Mouse (Mus musculus): ENCODE data around the gene Atp5c1. TPM values are rescaled to one million over a fixed set of nuclear protein-coding genes. Genes with fewer than 3 reads are reported as not detected.

The Atp5c1 gene
- polyA plus RNA-seq, 1 experiment from 2014 or later = 614 TPM

DNA sequence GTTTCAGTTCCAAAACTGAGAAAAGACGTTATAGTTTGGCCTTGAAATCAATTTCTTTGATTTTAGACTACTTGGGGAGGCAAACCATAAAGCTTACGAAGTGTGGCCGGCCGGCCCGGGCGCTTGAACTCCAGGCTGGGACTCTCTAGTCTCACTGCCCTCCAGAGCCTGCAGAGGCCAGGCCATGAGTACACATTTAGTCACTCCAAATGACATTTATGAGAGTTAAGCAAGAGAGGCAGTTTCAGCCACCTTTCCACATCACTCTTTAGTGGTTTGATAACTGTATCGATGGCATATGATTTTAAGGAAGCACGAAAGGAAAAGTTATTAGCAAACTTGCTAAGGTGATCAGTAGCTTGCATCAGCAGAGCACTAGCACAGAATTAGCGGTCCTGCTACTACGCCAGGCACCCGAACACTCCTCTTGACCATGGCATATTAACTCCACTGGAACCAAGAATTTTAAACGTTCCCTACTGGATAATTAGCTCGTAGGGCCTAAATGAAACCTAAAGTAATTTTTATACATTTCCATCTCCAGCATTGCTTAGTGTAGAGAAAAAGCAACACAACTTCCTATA, 70.5 kb downstream of the Atp5c1 start:
- Histone ChIP-seq H3K9ac (ENCODE audit: low read depth, low read length) (no peak overlapping the region), H3K4me3 (ENCODE audit: low read depth, low read length) (no peak overlapping the region), H3K27ac (replicated peaks; ENCODE audit: low read depth, low read length) (no peak overlapping the region), H3K9me3 (ENCODE audit: control insufficient read depth, low read length) (no peaks in the 10 kb centered on the region), H3K4me2 (ENCODE audit: low read depth, low read length) (no peak overlapping the region), H3K27me3 (replicated peaks; ENCODE audit: control insufficient read depth, insufficient read depth, low read length) (no peaks in the 10 kb centered on the region), H3K4me1 (ENCODE audit: control insufficient read depth, insufficient read depth, low read length) (peaks cover 4% of the 10 kb centered on the region), H3K36me3 (ENCODE audit: control insufficient read depth, insufficient read depth, low read length) (no peaks in the 10 kb centered on the region)
- ATAC-seq (ENCODE audit: low read depth) (no peak), DNase-seq (ENCODE audit: low spot score) (no peak)
- 78% methylated on average over 13 of the region's 13 CpGs for WGBS

- no peak for ATAC-seq (ENCODE audit: low read depth)
- no peaks in the 10 kb centered on the region for H3K36me3 ChIP-seq (ENCODE audit: control insufficient read depth, insufficient read depth, low read length)
- H3K4me2 ChIP-seq (ENCODE audit: low read depth, low read length) = no peak overlapping the region
- no peaks in the 10 kb centered on the region for H3K9me3 ChIP-seq (ENCODE audit: control insufficient read depth, low read length)
- WGBS = 91% methylated on average over 4 of the region's 4 CpGs
- peaks cover 4% of the 10 kb centered on the region for H3K4me1 ChIP-seq (ENCODE audit: control insufficient read depth, insufficient read depth, low read length)
- DNase-seq (ENCODE audit: low spot score) = no peak
- no peaks in the 10 kb centered on the region for H3K27me3 ChIP-seq (replicated peaks; ENCODE audit: control insufficient read depth, insufficient read depth, low read length)
- no peak overlapping the region for H3K4me3 ChIP-seq (ENCODE audit: low read depth, low read length)
- no peak overlapping the region for H3K9ac ChIP-seq (ENCODE audit: low read depth, low read length)
- H3K27ac ChIP-seq (replicated peaks; ENCODE audit: low read depth, low read length) = no peak overlapping the region
These were observed 71.7 kb downstream of the Atp5c1 start for GRCm38 (mm10) chr2:10008593-10008992.

Other genes starting within 250 kb of the Atp5c1 start
- 0.29 and 0.34 TPM in 2 replicates for gene 4930412O13Rik, start 199.3 kb downstream of the Atp5c1 start, polyA plus RNA-seq (2014; fragmentation: Nextera tagmentation; extraction: Ambion mirVana)
- 0.97 TPM in 1 of 2 replicates, not detected in the other for gene 9230102O04Rik, start 191.0 kb downstream of the Atp5c1 start, polyA plus RNA-seq (2014; fragmentation: Nextera tagmentation; extraction: Ambion mirVana)
- gene Gata3, start 190.5 kb downstream of the Atp5c1 start, polyA plus RNA-seq (2014; fragmentation: Nextera tagmentation; extraction: Ambion mirVana) = 15.7 and 23.1 TPM in 2 replicates
- 10.9 and 11.6 TPM in 2 replicates for gene Taf3, start 31.9 kb downstream of the Atp5c1 start, polyA plus RNA-seq (2014; fragmentation: Nextera tagmentation; extraction: Ambion mirVana)
- gene Kin, start 83 bp upstream of the Atp5c1 start, polyA plus RNA-seq (2014; fragmentation: Nextera tagmentation; extraction: Ambion mirVana) = 22.7 and 24.3 TPM in 2 replicates
- gene Itih2, start 50.9 kb upstream of the Atp5c1 start, polyA plus RNA-seq (2014; fragmentation: Nextera tagmentation; extraction: Ambion mirVana) = 3.6 and 3.8 TPM in 2 replicates
- gene Itih5, start 73.1 kb upstream of the Atp5c1 start, polyA plus RNA-seq (2014; fragmentation: Nextera tagmentation; extraction: Ambion mirVana) = 21.5 and 22.5 TPM in 2 replicates